In genomic region chr7:75516716-75517619, GRCm38 (mm10) we compare ENCODE assay signal across 11 mouse cellular contexts.
"Had no signal": no experiment of that assay in that cellular context is flagged by ENCODE, and none has a peak within 500 bp of the region (broad histone marks: within the 10 kb centered on the region; RNA-seq: fewer than 3 reads in every experiment).

No protein-coding gene starts in this region.

- H3K4me2 ChIP-seq: liver, embryonic 11.5 days; liver, embryonic 15.5 days; lung, embryonic 15.5 days; midbrain, embryonic 11.5 days had no signal

- H3K36me3 ChIP-seq: liver, embryonic 15.5 days; lung, embryonic 15.5 days had no signal

- H3K9me3 ChIP-seq: liver, embryonic 15.5 days; lung, embryonic 15.5 days; megakaryocyte, embryonic 14.5 days had no signal

- H3K4me3 ChIP-seq: liver, embryonic 15.5 days; lung, embryonic 15.5 days; megakaryocyte, embryonic 14.5 days had no signal

- DNase-seq: kidney, adult 11 months; kidney, postnatal 10 days; lung, postnatal 14 days; right cerebral cortex, postnatal 14 days had no signal

- H3K27me3 ChIP-seq: liver, embryonic 15.5 days; lung, embryonic 15.5 days; megakaryocyte, embryonic 14.5 days had no signal

- ATAC-seq: midbrain, embryonic 16.5 days had no signal

- H3K9ac ChIP-seq: liver, embryonic 15.5 days; lung, embryonic 15.5 days had no signal

- H3K27ac ChIP-seq: liver, embryonic 15.5 days; lung, embryonic 15.5 days; macrophage had no signal
